Mouse (Mus musculus) ES-E14 (cell line): ENCODE data around the gene Lrrc46. TPM values are rescaled to one million over a fixed set of nuclear protein-coding genes. Genes with fewer than 3 reads are reported as not detected.

Experiments
- DNase-seq: peaks from one replicate; pipeline ENCODE4 v3.0.0-alpha.2; 2013; ENCODE audit warnings: low read depth, low spot score
- H3K27ac ChIP-seq: 2 replicates; pipeline ENCODE4 v1.5.1; 2012; ENCODE audit warnings: low read depth, mild to moderate bottlenecking, low read length, moderate library complexity, mixed read lengths; ENCODE audit not compliant: poor library complexity, insufficient read depth, severe bottlenecking
- H3K36me3 ChIP-seq: 2 replicates; pipeline ENCODE4 v1.6.1; 2012; ENCODE audit warnings: mild to moderate bottlenecking, low read length, moderate library complexity, mixed read lengths; ENCODE audit not compliant: control insufficient read depth, poor library complexity, insufficient read depth, severe bottlenecking
- H3K4me1 ChIP-seq, 2 experiments: fragments of 150-350 bp in 1 of 2; sonication (generic) in 1 of 2; 2 replicates each; pipeline ENCODE4 v1.6.1; 2012; ENCODE audit warnings: low read length in 2 of 2, mild to moderate bottlenecking in 1 of 2, mixed read lengths in 1 of 2; ENCODE audit not compliant: control insufficient read depth in 2 of 2, insufficient read depth in 2 of 2, poor library complexity in 1 of 2
- H3K4me3 ChIP-seq, 2 experiments: fragments of 150-350 bp in 1 of 2; sonication (generic) in 1 of 2; 2 replicates each; pipeline ENCODE4 v1.5.1; 2012; ENCODE audit warnings: low read length in 2 of 2, low read depth in 1 of 2, mild to moderate bottlenecking in 1 of 2, mixed read lengths in 1 of 2; ENCODE audit not compliant: insufficient read depth in 1 of 2, poor library complexity in 1 of 2, severe bottlenecking in 1 of 2
- H3K9ac ChIP-seq: 2 replicates; pipeline ENCODE4 v1.6.1; 2012; ENCODE audit warnings: low read depth, mild to moderate bottlenecking, low read length, mixed read lengths; ENCODE audit not compliant: poor library complexity, insufficient read depth, severe bottlenecking
- H3K9me3 ChIP-seq: fragments of 150-350 bp; sonication (generic); 2 replicates; pipeline ENCODE4 v1.6.1; 2012; ENCODE audit warnings: low read depth, mild to moderate bottlenecking, low read length; ENCODE audit not compliant: control insufficient read depth, insufficient read depth
- CHD2 ChIP-seq: IDR thresholded peaks from 2 replicates; pipeline ENCODE4 v1.6.1; 2014; ENCODE audit warnings: mild to moderate bottlenecking, low read depth, low read length, inconsistent platforms
- HCFC1 ChIP-seq: IDR thresholded peaks from 2 replicates; pipeline ENCODE4 v1.6.1; 2012; ENCODE audit warnings: low read length, inconsistent platforms, borderline replicate concordance; ENCODE audit not compliant: insufficient read depth
- MAFK ChIP-seq: IDR thresholded peaks from 2 replicates; pipeline ENCODE4 v1.6.1; 2014; ENCODE audit warnings: mild to moderate bottlenecking, low read depth, low read length, inconsistent platforms; ENCODE audit not compliant: insufficient read depth
- ZC3H11A ChIP-seq: IDR thresholded peaks from 2 replicates; pipeline ENCODE4 v1.6.1; 2012; ENCODE audit warnings: low read depth, mild to moderate bottlenecking, inconsistent platforms, low read length, borderline replicate concordance
- ZNF384 ChIP-seq: IDR thresholded peaks from 2 replicates; pipeline ENCODE4 v1.6.1; 2012; ENCODE audit warnings: low read depth, low read length, inconsistent platforms
- in situ Hi-C, 2 experiments: fragments of 600-800 bp; cut with MboI; formaldehyde crosslinking; loops; one replicate each; pipeline ENCODE4 v1.15.1; 2025; ENCODE audit warnings: low sequenced_read_pairs in 2 of 2, inconsistent platforms in 1 of 2; ENCODE audit not compliant: unreplicated experiment in 2 of 2
- total RNA-seq: library from RNA; depleted of rRNA; stranded (reverse); fragments of 300-350 nt; gene quantifications from 2 replicates; pipeline ENCODE4 v1.2.3, GENCODE M21; 2012

Lrrc46 gene
- total RNA-seq, 1 experiment: 0.54 TPM

DNA sequence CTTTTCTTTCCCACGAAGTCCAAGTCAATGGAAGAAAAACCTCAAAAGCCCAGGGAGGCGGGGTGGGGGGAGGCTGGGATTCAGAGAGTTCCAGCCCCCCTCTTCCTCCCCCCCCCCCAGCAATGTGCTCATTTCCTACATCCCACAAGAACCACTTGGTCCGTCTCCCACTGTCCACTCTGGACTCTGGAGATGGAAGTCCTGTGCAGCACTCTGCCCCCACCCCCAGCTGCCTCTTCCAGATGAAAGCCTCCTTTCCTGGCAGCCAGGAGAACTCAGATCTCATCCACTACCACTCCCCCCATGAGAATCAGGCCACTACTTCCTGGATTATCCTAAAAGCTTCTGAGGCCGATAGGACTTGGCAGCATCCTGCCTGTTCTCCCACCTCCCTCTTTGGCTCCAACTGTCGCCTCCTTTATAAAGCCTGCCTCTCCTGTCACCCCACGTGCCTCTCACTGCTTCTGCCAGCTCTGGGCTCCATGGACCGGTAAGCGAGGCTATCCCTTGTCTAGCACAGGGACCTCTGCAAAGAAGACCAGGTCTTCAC is 28.0 kb downstream of the Lrrc46 start, which contains the start of gene Sp6:
Gene Sp6 (plus strand): TSS at position 274 of the 550 bp plus-strand sequence.
- H3K27ac ChIP-seq: no peak within 1 kb of the TSS
- in situ Hi-C loops: no loop called here
- no peak for DNase-seq
- no peak within 1 kb of the TSS for H3K9ac ChIP-seq
- H3K4me3 ChIP-seq: no peak within 1 kb of the TSS
- TF ChIP-seq MAFK (no peak), ZC3H11A (no peak), HCFC1 (no peak), ZNF384 (no peak), CHD2 (no peak)
- no peaks in the 10 kb centered on the region for H3K36me3 ChIP-seq
- no peaks in the 10 kb centered on the region for H3K9me3 ChIP-seq
- H3K4me1 ChIP-seq: no peaks in the 10 kb centered on the region

DNA sequence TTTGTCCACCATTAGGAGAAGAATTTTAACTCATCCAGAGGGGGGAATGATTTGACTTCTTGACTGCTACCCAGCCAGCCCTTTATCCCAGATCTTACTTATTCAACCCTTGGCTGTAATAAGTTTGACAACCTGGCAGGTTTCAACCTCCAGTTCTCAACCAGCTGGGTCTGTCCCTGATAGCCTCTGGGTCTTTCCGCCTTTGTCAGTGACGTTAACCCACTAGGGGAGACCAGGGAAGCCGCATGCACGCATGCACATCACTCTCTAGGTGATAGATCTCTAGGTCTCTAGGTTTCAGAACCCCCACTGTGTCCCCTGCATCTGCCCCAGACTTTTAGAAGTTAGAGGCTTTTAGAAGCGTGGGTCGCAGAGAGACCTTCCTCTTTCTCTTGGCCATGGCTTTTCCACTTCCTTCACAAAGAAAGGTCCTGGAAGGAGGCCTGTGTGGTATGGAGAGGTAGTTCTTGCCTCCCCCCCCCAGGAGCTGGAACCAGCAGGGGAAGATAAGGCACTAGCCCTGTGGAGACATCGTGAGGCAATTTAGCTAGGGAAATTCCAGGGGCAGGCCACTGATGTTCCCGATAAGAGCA is 31.9 kb downstream of the Lrrc46 start:
- in situ Hi-C loops: no loop called here
- TF ChIP-seq HCFC1 (no peak), ZC3H11A (no peak), CHD2 (no peak), MAFK (no peak), ZNF384 (no peak)
- H3K27ac ChIP-seq: no peak overlapping the region
- DNase-seq: no peak
- H3K36me3 ChIP-seq: no peaks in the 10 kb centered on the region
- no peak overlapping the region for H3K9ac ChIP-seq
- H3K9me3 ChIP-seq: no peaks in the 10 kb centered on the region
- no peak overlapping the region for H3K4me3 ChIP-seq
- H3K4me1 ChIP-seq: no peaks in the 10 kb centered on the region

- Histone ChIP-seq H3K4me3 (no peak overlapping the region), H3K4me1 (peaks cover 5% of the 10 kb centered on the region in 2 experiments; a peak in 2 of 4 replicates)
- in situ Hi-C loops: no loop called here
Measured at GRCm38 (mm10) chr11:97007093-97007794, 34.0 kb downstream of the Lrrc46 start.

DNA sequence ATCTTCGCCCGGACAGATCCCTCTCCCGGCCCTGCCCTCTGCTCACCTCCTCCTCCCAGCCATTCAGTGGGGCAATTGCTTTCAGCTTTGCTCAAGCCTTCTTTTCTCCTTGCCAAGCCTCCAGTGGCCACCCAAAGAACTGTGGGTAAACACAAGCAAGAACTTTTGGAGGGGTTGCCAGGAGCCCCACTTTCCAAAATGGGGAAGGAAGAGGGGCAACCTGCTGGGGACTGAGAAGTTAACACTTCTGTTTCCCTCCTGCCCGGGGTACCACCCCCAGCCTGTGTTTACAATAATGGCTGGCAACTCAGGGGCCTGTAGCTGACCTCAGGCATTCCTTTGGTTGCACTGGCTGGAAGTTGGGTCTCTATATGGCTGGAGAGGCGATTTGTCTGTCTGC is 38.0 kb downstream of the Lrrc46 start:
- peaks cover 5 to 7% of the 10 kb centered on the region in 2 experiments for H3K4me1 ChIP-seq
- in situ Hi-C loops: no loop called here
- no peak overlapping the region for H3K27ac ChIP-seq
- TF ChIP-seq CHD2 (no peak), MAFK (no peak), ZNF384 (no peak), ZC3H11A (no peak), HCFC1 (no peak)
- no peak for DNase-seq
- no peak overlapping the region for H3K4me3 ChIP-seq
- no peaks in the 10 kb centered on the region for H3K36me3 ChIP-seq
- H3K9me3 ChIP-seq: no peaks in the 10 kb centered on the region
- H3K9ac ChIP-seq: no peak overlapping the region

More at GRCm38 (mm10) chr11:97007093-97007794, 34.0 kb downstream of the Lrrc46 start:
- Histone ChIP-seq H3K9me3 (no peaks in the 10 kb centered on the region), H3K9ac (no peak overlapping the region), H3K27ac (no peak overlapping the region), H3K36me3 (no peaks in the 10 kb centered on the region)
- TF ChIP-seq CHD2: no peak
- TF ChIP-seq HCFC1: no peak
- no peak for TF ChIP-seq ZC3H11A
- no peak for DNase-seq
